Mouse (Mus musculus): Measurements from ENCODE around the gene Pdxdc1.

- TF ChIP-seq POLR2A (IDR thresholded peaks at IDR 0.05; ENCODE audit: insufficient read depth, low read length): no peak
- no peak for TF ChIP-seq EP300 (IDR thresholded peaks at IDR 0.05; ENCODE audit: insufficient read depth, low read depth, low read length)
- no peak for TF ChIP-seq CTCF (IDR thresholded peaks at IDR 0.05; ENCODE audit: low read depth, low read length)
Measured at GRCm38 (mm10) chr16:13866616-13867015, 36.3 kb downstream of the Pdxdc1 start.

Measured in ES-Bruce4 (cell line).